Mouse (Mus musculus) brain, adult 2 months (tissue): Measurements from ENCODE around the gene P3h4.

Experiments used
- DNase-seq: peaks from one replicate; pipeline ENCODE4 v3.0.0; 2011; ENCODE audit warnings: low read depth, low spot score

P3h4 gene

DNA sequence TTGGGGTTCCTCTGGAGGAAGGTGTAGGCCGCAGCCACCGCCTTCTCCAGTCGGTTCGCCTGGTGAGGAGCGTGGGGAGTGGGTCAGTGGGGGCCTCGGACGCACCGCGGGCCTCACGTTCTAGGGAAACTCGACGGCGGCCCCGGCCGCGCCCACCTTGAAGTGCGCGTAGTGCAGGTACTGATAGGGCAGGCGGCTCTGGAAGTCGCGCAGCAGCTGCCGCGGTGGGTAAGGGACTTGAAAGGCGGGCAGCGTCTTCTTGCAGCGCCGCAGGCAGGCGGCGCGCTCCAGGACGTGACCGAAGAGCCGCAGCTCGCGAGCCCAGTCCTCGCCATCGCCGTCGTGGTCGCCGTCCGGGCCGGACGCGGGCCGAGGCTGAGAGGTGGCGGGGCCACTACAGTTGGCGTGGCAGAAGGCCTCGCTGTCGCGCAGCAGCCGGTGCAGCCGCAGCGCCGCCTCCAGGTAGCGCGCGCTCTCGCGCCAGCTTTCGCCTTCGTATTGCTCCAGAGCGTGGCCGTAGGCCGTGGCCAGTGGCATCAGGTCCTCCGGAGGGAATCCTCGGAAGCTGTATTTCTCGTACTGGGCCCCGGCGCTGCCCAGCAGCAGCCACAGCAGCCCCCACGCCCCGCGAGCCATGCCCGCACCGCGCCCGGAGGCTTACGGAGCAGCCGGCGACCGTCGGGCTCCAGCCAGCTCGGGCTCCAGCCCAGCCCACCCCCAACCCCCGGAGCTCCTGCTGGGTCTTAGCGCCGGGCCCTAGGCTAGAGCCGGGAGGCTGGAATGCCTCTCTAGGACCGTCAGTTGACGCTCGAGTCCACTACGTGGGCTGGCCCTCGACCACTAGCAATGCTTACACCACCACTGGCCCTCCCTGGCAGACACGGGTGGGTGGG lies at the start of gene P3h4:
Gene P3h4 (minus strand): TSS at position 816 of the 893 bp plus-strand sequence.
- DNase-seq: peak; percentile 94

DNA sequence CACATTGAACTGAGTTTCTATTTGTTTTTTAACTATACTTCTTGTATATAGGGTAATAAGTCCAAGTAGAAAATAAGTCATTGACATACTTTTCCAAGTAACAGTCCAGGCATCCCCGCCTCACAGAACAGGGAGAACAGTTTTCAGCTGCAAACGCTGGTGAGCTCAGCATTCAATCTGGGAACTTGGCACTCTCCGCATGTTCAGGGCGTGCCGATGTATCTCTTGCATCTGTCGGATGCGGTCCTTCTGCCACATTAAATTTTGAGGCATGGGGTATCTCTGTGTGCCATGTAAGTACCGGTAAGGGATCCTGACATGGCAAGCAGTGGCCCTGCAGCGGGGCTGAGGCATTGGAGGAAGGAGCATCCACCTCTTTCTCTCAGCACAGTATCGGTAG lies 48.1 kb upstream of the P3h4 start:
- DNase-seq: peak; percentile 71

DNA sequence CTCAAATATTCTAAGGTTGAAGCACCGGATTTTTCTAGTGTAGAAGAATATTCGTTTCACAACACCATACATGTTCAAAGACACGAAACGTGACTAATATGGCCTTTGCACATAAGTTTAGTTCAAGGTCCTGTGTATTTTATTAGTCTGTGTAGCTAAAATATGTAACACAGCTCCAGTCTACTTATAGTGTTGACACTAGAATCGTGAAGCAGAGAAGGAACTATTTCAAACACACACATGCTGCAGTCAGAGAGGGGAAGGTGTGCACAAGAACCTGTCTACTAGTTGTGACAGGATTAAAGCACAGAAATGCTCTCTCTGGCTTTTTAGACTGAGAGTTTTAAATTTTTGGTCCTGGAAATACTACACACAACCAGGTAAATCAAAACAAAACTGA lies 43.1 kb upstream of the P3h4 start:
- no peak for DNase-seq

DNA sequence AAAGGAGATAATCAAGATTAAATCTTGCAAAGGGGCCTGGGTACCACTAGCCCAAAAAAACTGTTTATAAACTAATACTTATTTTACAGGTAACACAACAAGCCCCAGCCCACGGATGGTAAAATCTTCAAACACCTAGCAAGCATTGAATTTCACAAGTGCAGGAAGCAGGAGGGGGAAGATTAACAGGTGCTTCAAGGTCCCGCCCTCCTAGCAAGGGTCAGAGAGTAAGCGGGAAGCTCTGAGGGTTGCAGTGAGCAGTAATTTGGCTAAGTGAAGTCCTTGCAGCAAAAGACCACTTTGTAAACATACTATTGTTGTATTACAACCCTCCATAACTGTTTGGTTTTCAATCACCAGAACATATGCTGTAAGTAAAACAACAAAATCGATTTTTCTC lies 42.6 kb upstream of the P3h4 start:
- DNase-seq: no peak

DNA sequence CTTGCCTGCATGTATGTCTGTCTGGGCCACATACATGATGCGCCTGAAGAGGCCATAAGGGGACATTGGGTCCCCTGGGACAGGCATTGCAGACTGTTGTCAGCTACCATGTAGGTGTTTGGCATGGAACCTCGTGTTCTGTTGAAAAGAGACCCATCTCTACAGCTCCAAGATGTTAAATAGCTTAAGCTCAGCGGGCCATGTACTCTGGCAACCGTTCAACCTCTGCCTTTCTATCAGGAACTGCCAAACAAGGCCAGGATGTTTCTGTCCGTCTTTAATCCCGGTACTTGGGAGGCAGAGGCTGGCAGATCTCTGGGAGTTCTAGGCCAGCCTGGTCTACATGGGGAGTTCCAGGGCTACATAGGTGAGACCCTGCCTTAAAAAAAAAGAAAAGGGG lies 28.0 kb upstream of the P3h4 start:
- no peak for DNase-seq

DNA sequence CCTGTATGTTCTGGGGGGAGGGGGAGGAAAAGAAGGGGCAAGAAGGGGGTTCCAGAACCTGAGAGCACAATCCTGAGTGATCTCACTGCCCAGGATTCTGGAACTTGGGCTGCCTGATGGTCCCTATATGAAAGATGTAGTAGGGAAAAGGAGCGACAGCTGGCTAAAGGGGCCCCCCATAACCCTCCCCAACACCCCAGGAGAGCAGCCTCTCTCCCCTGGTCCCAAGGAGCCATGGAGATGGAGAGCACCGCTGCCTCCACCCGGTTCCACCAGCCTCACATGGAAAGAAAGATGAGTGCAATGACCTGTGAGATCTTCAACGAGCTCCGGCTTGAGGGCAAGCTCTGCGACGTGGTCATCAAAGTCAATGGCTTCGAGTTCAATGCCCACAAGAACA lies 27.2 kb upstream of the P3h4 start, which contains the start of the genes Nt5c3b and Klhl10:
Gene Nt5c3b (minus strand): TSS at position 12 of the 400 bp plus-strand sequence.
Gene Klhl10 (plus strand): TSS at position 121 of the 400 bp plus-strand sequence.
- DNase-seq: no peak

DNA sequence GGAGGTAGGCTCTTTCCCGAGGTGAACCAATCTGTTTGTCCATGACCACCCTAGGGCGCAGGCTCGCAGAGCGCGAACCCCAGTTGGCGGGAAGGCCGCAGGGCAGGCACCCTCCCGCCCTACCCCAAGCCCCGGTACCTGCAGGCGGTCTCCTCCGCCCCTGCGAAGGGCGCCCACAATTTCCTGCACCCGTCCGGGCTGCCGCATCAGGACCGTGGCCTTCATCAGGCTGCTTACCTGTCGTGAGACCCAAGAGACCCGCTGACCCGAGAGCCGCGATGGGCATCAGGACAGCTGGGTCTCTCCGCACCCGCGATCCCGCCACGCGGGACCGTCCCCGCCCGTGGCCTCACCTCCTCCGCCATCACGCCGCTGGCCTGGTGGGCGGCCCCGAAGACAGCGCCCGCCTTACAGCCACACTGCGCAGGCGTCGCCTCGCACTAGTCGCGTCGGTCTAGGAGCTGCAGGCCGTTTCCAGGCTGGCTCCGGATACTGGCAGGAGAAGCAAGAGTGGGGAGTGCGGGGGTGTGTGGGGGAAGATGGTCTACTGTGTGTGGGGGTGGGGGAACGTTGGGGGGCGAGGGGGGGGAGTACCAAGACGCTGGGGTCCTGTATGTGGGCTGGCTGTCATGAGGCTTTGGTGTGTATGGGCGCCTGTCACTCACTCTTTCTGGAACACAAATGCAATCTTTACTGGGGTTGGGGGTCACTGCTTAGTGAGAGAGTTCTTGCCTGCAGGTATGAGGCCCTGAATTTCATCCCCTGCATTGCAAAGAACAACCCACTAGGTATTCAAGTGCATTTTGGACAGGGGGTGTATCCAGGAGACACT lies 26.3 kb upstream of the P3h4 start:
- DNase-seq: peak; percentile 92

DNA sequence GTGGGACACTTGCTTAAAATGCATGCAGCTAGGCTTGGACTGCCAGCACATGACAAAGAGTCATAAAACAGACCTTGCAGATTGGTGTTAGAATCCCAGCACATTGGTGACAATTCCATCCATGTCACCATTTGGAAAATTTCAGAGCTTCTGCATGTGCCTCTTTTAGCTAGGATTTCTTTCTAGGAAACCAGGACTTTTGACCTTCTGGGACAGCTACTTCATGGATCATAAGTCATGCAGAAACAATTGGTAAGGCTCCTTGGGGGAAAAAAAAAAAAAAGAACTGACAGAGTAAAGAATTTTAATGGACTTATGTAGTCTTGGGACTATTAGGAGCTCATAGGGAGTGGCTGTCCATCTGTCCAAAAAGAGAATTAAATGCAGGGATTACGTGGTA lies 23.3 kb upstream of the P3h4 start:
- DNase-seq: no peak

DNA sequence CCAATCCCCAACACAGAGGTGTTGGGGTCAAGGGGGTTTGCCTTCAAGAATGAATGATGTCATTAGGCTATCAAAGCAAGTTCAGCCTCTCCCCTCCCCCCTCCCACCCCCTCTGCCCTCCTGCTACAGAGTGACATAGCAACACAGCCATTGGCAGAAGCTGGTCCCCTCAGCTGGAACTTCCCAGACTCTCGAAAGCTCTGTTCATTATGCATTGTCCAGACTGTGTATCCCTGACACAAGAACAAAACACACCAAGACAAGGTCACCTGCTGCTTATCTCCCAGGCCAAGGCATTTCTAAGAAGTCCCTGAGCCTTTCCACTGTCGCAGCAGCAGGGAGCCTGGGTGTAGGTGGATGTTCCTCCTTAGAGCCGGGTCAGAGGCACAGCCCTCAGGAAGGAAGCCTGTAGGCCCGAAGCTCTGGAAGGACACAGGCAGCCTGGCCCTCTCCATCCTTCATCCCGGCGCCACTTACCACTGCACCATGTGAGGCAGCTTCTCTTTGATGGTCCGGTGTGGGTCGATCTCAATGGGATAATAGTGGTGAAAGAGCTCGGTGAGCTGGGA lies 21.1 kb upstream of the P3h4 start:
- no peak for DNase-seq

DNA sequence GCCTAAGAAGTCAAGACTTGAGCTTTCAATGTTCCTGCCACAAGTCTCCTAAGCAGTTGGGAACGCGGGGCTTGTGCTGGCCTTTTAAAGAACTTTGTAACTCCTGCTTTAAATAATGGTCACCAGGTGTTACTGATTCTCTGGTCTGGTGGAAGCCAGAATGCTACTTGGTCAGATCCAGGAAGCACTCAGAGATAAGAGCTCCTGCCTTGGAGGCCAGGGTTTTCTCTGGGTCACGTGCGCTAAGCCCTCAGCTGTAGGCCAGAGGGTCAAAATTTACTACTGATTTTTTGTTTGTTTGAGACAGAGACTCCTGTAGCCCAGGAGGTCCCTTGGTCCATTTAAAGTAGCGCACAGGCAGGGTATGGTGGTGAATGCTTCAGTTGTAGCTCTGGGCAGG lies 17.4 kb upstream of the P3h4 start:
- DNase-seq: no peak

DNA sequence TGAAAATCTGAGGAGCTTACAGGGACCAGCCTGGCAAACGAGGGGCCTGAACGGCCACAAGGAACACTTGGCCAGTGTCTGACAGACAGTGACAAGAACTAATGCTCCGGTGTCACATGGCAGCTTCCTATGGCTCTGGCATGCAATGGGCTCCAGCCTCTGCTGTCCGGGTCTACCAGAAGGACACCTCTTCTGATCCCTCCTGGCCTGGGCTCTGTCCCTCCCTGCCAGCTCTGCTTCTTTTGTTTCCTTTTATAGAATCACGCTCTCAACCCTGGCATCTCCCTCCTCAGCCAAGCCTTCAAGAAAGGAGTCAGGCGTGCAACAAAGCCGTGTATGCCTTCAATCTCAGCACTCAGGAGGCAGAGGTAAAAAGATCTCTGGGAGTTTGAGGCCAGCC lies 15.4 kb upstream of the P3h4 start:
- no peak for DNase-seq

DNA sequence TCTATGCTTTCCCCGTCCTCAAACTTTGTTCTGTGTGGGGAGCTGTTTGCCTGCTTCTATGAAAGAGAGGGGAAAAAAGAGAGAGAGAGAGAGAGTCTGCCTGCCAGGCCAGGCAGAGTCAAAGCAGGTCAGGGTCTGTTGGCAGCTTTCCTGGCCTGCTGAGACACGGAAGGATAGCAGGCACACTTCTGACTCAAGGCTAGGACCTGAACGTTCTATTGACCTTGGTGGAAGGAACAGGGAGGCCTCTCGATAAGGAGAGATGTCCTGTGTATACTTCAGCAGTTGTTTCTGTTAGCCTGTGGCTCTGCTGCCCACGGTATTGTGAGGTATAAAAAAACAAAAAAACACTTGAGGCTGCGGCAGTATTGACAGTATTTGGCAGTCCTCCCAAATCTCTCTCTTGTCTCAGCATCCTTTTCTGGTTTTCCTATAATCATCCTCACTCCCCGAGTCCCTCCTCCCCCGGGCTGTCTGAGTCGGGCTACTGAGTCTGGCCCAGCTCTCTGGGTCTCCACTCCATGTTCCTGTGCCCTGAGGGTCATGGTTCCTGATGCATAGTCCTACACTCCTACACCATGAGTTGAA lies 14.1 kb upstream of the P3h4 start:
- DNase-seq: peak; percentile 69

DNA sequence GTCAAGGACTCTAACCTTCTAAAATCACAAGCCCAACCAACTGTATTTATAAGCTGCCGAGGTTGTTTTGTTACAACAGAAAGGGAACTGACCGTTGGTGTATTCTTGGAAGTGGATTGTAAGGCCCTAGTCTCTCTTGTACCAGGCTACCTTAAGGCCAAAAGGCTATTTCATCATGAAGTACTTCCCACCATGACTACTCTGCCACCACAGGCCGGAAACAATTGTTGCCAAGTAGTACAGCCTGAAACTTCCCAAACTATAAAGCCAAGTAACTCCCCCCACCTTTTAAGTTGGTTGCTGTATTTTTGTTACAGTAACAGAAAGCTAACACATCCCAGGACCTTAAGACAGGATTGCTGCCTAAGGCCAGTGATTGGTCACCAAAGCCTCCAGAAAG lies 12.2 kb upstream of the P3h4 start:
- DNase-seq: no peak

DNA sequence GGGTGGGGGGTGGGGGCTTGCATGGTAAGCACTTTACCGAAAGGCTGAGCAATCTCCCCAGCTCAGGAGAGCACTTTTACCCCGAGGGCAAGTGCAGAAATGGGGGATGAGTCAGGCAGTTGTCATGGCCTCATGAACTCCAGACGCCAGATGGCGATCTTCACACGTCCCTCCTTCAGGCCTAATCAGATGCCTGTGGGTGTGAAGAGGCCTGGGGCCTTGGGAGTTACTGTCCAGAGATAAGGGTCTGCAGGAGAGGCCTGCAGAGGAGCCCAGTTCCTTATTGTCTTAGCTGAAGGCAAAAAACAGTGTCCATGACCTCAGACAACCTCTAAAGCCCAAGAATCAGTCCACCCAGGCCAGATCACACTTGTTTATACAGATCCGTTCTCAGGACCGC lies 11.2 kb upstream of the P3h4 start:
- DNase-seq: peak; percentile 85

DNA sequence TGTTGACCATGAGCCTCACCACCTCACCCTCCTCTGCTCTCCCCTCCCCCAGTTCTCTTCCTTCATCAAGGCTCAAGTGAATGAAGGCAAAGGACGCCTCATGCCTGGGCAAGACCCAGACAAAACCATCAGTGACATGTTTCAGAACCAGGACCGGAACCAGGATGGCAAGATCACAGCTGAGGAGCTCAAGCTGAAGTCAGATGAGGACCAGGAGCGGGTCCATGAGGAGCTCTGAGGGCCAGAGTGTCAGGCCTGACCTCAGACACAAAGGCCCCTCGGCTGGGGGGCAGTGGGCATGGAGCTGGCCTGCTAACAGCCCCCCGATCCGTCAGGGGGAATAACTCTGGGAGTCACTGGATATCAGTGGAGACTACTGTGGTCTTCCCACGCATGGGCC lies 9.2 kb upstream of the P3h4 start:
- no peak for DNase-seq

DNA sequence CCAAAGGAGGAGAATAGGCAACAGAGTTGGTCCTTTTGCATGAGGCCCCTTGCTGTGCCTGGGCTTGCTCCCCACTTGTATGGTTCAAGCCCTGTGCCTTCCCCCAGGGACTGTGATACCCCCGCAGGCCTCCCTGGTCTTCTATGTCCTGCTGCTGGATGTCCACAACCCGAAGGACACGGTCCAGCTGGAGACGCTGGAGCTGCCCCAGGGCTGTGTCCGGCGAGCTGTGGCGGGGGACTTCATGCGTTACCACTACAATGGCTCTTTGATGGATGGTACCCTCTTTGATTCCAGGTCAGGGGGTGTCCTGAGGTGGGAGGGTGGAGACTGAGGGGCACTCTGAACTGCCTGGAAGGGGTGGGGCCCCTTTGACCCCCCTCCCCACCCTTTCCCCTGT lies 6.9 kb upstream of the P3h4 start:
- no peak for DNase-seq

DNA sequence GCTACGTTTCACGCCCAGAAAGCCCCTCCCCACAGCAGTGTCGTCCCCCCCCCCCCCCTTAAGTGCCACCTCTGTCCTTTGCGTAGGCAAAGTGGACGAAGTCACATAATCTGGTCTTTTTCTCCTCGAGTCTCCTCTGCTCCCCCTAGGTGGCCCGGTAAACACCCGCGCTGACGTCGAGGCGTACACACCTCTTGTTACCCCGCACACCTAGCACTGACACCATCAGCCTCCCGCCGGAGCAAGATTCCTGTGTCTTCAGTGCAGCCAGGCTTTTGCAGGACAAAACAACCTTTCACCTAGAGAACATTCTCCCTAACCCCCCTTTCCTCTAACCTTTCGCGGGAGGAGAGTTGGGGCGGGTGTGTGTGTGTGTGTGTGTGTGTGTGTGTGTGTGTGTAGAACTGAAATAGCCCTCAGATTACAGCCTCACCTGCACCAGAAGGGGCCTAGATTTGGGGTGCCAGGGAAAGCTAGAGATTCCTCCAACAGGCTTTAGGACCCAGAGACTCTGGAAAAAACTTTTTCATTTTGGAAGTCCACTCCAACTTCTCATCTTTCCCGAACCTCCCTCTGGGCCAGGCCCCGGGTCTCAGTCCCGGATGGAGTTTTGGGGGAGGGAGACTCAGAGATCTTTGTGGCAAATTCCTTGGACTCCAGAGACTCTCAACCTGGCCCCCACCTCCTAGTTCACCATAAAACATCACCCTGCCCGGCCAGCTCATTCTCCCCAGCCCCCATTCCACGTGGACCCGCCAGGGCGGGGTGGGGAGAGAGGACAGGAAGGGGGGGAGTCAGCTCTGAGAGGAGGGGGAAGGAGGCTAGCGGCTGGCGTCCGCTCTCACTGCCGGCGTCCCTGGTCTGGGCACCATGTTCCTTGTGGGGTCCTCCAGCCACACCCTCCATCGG lies 532 bp upstream of the P3h4 start, which contains the start of gene Fkbp10:
Gene Fkbp10 (plus strand): TSS at position 784 of the 909 bp plus-strand sequence.
- no peak for DNase-seq

DNA sequence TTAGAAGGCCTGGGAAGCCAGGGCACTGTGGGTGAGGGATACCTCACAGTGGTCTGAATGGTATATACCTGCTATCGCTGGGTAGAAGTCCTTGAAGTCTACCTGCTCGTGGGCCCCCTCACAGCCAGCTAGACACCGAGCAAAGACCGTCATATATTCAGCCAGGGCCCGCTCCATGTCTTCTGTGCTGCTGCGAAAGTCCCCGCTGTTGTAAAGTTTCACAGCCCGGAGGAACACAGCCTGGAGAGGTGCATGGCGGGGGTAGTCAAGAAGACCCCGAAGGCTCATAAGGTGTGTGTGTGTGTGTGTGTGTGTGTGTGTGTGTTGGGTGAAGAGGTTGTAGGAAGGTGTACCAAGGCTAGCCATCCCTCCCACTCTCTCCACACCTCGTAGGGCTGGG lies 1.1 kb downstream of the P3h4 start:
- no peak for DNase-seq

DNA sequence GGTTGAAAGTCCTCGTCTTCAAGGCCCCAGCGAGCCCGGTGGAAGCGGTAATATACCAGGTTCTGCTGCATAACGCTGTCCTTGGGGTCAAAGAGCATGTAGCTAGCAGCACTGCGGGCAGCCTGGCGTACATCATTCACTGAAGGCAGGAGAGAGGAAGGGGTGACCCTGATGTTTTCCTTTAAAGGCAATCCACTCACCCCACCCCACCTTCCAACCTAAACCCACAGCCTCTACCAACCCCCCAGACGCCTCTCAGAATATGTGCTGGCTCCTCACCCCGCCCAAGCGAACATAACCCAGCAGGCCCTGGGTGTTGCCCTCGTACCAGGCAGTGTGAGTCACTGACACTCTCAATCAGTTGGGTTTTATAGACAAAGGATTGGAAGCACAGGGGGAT lies 2.9 kb downstream of the P3h4 start:
- DNase-seq: peak; percentile 71

DNA sequence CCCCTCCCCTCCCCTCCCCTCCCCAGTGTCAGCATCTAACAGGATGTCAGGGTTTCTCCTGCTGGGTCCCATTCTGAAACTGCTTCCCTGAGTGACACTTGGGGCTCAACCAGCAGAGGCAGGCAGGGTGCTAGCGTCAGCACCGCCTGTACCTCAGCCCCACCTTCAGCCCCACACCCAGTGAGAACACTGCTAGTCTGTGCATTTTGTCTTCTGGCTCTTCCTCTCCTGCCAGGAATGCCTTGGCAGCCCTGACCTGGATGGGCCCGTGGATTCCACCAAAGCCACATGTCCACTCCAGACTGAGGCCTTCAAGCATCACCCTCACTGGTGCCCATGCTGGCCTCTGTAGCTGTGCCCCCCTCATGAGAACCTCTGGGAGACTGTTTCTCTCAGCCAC lies 5.0 kb downstream of the P3h4 start:
- DNase-seq: no peak
